Mouse (Mus musculus) gastrocnemius, adult 8-10 months (tissue): Measurements from ENCODE around the gene Tspan3. TPM values are rescaled to one million over a fixed set of nuclear protein-coding genes. Genes with fewer than 3 reads are reported as not detected.
A peak's percentile ranks its signal among the peaks of the same experiment; 100 is the strongest.

Experiments
- DNase-seq, 2 experiments: peaks; one replicate each; pipeline ENCODE4 v3.0.0; 2022; ENCODE audit warnings: low spot score in 2 of 2
- total RNA-seq, 4 experiments: library from RNA; stranded (reverse); gene quantifications; 2 replicates each; pipeline ENCODE4 v1.2.4; 2022

Tspan3 gene
- 100 to 1,000 TPM; 105 to 114 (median 107) TPM for total RNA-seq

DNA sequence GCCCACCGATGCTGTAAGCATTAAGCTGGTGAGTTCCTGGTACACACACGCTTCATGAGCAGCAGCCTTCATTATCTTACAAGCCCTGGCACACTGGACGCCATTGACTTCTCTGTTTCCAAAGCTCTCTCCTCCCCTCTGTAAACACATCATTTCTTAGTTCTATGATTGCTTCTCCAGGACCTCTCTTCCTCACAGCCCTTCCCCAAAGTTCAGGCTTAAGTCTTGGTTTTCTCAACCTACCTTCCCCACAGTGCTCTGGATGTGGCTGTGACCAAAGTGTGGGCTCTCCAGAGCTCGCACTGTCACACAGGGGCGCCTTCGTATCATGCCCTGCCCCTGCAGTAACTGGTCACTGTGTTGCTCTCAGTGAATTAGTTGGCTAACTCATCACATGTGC lies at the start of gene Tspan3:
Tspan3 (minus strand) TSS at position 101 of the 400 bp plus-strand sequence.
- no peak for DNase-seq

DNA sequence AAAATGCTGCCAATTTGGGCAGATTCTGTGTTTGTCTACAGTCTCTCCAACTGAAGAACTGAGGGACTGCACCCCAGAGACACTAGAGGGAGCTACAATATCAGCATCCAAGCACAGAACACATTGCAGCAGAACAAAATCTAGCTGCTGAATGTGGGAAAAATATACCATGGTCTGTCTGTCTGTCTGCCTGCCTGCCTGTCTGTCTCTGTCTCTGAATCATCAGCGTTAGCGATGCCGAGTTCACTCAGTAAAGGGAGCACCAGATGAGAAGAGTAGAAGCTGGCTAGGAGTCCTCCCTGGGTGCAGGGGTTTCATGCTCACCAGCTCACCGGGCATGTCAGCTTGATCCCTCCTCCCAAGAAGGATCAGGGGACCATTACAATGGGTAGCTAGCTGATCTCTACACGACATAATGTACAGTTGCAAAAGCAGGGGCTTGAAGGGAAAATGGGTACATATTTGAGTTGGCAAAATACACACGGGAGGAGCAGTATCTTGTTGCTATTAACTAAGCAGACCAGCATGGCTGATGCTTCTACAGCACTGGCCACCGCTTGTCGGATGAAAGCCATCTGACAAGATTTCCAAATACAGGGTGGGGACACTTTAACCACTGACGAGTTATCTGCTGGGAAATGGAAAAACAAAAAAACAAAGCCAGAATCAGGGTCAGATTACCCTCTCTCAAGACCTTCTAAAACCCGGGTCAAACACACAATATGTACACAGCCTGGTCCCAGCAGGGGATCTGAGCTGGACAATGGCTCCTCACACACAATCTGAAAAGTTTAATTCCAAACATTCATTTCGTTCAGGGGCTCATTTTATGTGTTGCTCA lies 48.4 kb upstream of the Tspan3 start:
- peak; percentile 24 to 44 for DNase-seq

DNA sequence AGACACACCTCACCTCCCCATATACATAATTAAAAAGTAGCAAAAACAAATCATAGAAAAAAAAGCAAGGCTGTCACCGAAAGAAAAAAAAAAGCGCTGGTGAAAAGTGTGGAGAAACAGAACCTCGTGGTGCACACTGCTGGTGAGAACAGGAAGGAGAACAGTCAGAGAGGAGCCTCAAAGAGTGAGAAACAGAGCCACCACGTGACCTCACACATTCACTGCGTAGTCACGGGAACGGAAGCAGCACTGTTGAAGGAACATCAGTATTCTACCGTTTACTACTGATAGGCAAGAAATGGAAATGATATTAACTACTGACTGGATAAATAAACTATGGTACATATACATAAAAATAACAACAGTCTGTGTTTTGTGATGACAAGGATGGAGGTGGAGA lies 43.5 kb upstream of the Tspan3 start:
- DNase-seq = no peak

DNA sequence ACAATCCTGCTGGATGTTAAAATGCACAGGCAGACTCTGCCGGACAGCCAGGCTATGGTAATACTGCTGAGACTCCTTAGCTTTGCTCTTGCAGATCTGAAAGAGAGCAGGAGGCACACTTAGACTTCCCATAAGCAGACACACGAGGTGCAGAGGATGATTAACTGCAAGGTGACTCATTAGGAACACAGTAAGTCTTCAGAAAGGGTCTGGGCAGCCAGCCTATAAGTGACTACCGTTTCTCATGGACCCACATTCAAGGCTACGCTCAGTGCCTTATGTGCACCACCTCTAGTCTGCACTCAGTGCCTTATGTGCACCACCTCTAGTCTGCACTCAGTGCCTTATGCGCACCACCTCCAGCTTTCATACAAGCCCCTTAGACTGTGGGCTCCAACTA lies 42.2 kb upstream of the Tspan3 start:
- DNase-seq = no peak

DNA sequence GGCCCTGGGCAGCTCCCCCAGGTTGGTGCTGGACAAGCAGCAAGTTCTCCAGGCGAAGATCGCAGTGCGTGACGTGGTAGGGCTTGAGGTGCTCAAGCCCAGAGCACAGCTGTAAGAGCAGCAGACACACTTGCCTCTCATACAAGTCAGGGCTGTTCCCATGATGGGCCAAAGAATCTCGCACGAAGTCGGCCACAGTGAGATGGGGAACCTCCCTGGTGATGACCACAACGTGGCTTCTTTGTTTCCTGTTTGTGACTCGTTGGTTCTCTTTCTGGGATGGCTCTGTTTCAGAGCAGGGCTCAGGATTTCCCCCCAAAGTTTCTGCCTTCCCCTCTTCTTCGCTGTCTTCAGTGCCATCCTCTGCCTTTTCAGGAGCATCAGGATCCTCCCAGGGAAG lies 41.8 kb upstream of the Tspan3 start:
- no peak for DNase-seq

DNA sequence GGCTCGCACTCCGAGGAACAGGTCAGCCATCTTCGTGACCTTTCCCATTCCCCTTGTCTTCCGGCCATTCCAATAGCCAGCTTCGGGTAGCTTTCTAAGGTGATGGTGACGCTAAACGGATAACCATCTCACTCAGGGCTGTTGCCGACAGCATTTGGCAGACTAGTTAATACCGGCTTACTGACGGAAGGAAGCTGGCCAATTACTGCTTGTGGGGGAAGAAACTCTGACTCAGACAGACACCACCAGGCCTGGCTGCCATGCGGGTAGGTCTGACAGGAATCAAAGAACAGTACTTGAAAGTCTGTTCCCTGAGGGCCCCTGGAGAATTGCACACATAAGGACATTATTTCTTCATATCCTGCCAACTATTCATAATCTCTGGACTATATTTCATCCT lies 40.1 kb upstream of the Tspan3 start:
- no peak for DNase-seq

DNA sequence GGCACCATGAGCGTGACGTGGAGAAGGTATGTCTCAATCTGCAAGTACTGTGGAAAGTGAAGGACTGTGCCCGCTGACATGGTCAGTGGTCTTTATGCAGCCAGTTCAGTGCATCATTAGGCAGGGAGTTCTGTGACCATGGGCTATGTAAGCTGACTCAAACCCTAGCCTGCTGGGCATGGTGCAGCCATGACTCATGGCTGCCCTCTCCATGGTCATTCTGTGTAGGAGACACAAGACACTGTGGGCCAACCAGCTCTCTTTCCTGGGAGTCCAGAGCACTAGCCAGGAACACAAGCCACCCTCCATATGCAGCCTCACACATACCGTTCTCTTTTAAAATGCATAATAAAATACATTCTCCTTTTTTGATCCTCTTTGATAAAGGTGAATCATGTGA lies 39.0 kb upstream of the Tspan3 start:
- no peak for DNase-seq

DNA sequence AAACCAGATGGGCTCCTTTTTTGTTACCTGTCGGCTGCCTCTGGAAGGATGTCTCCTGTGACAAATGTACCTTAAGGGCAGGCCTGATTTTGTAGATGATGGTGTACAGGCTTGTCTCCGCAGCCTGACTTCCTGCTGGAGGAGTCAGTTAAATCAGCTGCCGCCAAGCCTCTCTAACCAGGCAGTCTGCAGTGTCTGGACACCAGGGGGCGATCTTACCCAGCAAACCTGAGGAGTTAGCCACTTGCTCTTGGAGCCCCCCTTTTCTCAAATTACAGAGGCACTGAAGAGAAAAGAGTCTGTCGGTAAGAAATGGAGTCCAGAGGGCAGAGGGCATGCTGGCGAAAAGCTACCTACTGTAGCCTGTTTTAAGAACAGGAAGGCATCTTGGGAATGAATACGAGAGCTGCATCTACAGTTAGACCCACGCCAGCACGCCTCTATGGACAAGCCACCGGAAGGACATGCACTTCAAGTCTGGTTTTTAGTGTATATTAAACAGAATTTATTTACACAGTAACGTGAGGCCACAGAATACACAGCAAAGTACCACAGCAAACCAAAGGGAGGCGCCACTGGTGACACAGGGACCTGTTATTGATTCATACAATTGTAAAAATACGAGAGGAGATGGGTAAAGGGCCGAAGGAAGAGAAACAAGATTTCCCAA lies 35.5 kb upstream of the Tspan3 start:
- DNase-seq = peak; percentile 60 to 64

DNA sequence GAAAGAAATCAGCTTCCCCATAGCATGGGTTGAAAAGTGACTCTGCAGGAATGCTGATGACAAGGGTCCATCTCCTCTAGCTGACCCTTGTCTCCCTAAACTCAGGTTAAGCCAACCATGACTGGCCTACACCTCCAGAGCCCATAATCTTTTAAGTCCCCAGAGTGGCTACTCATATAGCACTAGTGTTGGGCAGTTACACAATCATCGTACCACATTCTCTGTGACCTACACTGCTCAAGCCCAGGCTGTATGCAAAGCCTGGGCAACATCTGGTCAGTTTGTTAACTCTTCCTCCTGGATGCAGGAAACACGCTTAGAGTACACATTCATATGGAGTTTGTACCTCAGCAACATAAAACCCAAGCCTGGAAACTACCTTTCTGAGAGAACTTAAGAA lies 34.9 kb upstream of the Tspan3 start:
- no peak for DNase-seq

DNA sequence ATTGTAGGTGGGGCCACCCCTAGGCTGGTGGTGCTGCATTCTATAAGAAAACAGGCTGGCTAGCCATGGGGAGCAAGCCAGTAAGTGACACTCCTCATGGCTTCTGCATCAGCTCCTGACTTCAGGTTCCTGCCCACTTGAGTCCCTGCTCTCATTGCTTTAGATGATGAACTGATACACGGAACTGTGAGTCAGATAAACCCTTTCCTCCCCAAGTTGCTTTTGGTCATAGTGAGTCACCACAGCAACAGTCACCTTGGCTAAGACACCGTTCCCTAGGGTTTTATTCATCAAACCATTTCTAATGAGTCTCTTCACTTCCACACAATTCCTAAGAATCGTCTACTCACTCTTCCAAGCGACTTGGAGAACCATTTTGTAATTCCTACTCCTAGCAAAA lies 31.6 kb upstream of the Tspan3 start:
- no peak for DNase-seq

DNA sequence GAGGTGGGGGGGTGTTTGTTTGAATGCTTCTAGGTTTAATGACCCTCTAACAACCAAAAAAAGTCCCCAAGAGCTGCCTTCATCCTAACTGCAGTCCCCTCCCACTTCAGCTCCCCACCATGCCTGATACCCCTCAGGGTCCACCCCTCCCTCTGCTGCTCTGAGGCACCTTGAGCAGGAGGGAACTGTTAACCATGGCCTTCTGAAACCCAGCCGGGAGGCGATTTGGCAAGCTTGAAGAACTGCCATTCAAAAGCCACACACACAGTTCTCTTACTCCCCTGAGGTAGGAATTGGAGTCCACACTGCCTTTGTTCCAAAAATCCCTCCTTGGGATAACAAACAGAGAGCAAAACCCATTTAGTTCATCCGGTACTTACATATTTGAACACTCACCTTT lies 29.9 kb upstream of the Tspan3 start:
- DNase-seq = no peak

DNA sequence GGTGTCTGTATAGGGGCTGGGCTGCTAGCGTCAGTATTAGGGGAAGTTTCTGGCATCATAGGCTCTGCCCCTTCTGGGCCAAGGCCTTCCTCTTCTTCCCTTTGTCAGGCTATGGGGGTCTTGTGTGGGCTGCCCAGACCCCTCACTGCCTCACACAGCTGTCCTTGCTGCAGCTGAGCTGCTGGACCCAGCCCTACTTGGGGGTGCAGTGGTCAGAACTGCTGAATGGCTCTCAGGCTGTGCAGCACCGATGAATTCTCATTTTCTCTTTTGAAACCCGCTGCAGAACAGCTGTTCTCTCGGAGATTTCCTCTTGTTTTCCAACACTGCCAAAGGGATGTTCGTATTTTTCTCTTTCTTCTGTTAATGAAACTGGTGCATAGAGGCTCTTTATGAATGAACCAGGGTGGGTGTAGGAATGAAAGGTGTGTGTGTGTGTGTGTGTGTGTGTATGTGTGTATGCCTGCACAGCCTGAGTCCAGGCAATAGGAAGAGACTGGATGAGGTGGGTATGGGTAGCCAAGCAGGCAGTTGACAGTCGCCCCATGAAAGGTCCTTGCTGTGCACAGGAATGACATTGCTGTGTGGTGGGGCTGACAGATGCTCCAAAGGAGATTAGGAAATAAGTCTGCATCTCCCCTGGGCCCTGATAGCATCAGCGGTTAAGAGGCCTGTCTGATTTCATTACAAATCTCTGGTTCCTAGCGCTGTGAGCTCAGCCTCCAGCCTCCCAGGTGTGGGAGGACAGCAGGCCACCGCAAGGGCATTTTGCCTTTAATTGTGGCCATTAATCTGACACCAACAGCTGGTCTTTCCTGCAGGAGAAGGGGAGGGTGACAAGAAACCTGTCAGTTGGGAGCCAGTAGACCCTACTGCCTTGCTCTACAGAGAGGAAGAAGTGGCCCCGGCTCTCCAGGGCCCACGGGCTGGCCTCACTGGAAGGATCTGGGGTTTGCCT lies 26.5 kb upstream of the Tspan3 start:
- DNase-seq = no peak

DNA sequence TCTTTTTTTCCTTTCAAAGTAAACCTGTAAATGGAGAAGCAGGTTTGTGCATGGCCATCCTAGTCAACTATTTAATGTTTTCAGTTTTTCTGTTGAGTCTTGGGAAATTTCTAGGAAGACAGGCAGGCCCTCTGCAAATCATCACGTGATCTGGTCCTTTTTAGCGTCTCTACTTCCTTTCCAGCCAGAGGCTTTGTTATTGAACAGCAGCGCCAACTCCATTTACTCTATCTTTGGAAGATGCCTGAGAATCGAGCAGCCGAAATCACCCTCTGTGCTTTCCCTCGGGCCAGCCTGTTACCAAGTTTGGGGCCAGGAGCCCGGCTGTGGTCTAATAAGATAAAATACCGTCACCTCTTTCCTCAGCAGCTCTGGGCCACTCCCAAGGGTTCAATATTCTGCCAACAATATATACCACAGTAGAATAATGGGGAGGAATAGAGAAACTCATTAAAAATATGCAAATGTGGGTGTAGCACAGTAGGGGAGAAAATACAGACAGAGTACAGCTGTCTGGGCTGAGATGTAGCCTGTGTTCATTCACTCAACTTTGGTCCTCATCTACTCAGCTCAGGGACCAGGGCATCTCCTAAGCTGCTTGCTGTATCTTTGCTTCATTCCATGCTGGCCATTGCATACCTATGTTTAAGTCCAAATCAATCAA lies 15.0 kb upstream of the Tspan3 start:
- DNase-seq = no peak

DNA sequence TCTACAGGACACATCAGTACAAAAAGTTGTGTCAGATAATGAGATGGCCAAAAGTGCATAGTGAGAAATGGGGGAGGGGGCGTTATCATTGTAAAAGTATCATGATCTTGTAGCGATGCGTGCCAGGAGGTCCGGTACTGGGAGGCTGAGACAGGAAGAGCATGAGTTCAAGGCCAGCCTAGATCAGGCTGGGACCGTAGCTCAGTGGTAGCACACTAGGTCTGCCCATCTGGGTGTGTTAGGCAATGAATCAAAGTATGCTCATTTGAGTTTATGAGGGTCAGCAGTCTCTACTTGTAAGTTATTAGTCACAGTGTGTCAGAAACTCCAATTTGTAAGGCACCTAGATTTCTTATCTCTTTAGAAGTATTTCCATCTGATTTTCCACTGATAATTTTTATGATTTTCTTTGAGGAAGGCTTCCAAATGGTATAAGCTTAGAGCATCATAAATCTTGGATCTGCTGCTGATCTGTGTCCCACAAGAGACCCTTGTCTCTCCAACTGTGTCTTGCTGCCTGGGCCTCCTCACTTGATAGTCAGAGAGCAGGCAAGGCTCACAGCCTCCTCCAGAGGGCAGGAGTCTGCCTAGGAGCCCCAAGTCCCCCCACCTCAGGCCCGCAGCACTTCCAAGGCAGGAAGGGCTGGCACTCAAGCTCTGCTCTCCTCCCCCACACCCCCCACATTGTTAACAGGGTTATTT lies 14.3 kb upstream of the Tspan3 start:
- no peak for DNase-seq

DNA sequence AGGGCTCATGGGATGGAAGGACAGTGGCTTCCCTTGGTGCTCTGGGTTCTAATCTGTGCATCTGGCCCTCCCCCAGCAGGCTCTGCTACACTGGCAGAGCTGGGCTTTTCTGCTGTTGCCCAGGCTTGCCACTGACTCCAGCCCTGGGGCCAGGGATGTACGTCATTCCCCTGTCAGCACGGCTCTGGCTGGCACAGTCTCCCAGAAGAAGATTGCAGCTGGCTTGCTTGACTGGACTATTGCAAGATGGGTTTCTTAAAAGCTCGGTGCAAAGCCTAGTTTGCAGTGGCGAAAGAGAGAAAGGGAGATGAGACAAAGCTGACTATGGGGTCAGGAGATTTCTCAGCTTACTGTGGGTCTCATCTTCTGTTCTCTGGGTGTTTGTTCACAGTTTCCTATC lies 12.1 kb upstream of the Tspan3 start:
- no peak for DNase-seq

DNA sequence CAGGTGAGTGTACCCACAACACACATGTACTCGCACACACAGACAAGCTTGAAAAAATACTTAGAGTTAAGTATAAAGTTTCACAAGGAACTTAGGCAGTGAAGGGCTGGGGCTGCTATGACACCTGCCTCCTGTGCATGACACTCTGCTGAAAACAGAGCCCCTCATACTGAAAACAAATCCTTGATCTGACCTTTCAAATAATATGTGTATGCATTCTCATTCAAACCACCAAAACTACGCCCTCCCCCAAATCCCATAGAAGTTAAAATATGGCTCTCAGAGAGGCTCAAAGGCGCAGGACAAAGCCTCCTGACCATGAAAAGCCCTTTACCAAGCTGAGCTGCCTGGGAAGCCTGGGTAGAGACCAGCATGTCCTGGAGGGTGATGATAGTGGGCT lies 10.0 kb upstream of the Tspan3 start:
- DNase-seq = no peak

DNA sequence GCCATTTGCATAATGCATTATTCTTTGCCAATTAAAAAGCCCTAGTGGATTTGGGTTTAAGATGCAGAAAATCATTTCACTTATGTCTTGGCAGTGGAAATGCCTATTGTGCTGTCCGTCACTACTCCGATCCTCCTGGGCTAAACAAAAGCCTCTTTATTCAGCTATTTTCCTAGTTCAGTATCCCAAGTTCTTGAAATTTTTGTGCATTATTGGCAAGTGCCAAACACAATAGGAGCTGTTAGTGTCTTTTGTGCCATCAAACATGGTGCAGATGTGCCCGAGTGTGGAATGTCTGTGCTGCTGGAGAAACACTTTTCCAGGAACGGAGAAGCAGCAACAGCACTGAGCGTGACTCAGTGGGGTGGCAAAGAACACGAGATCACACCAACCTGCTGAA lies 2.4 kb upstream of the Tspan3 start:
- DNase-seq = no peak

DNA sequence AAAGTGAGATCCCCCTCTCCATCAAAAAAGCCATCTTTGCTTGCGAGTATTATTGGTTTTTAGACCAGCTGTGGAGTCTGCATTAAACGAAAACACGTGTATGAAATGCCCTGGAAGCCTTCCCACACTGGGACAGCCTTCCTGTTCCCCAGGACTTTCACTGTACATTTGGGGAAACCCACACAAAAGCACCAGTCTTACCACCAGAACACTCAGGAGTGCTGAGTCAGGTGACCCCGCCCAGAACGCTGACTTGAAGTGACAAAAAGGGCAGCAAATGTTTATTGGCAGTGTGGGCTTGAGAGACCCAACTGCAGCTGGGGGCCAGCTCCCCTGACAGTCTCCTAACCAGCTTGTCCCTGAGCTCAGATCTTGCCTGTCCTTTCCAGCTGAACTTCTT lies 884 bp upstream of the Tspan3 start:
- no peak for DNase-seq

DNA sequence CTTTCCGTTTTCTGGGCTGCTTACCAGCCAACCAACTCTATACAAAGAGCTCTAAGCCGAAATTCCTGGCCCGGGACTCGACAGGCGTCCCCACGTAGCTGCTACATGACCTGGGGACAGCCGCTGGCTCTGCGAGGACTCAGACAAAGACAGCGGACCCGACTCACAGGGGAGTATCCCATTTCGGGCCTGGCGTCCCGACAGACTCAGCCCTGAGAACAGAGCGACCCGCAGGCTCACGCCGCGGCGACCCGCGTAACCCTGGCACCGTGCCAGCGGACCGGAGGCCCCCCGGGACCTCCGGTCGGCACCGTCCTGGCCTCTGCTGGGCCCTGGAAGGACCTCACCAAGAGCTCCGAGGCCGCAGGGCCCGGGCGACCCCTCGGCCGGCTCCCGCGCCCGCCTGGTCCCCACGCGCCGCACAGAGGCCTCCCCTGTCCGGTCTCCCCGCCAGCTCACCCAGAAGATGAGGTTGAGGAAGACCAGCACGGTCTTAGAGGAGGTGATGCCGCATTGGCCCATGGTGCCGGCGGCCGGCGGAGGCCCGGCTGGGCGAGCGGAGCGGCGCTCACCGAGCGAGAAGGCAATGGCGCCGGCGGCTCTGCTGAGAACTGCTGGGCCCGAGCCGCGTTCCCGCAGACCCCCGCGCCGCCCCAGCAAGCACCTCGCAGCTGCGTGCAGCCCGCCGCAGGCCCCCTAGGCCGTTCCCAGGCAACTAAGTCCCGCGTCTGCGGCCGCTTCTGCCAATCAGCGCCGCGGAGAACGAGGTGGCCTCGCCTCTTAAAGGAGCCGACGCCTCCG lies 4.7 kb downstream of the Tspan3 start:
- peak; percentile 75 to 82 for DNase-seq

DNA sequence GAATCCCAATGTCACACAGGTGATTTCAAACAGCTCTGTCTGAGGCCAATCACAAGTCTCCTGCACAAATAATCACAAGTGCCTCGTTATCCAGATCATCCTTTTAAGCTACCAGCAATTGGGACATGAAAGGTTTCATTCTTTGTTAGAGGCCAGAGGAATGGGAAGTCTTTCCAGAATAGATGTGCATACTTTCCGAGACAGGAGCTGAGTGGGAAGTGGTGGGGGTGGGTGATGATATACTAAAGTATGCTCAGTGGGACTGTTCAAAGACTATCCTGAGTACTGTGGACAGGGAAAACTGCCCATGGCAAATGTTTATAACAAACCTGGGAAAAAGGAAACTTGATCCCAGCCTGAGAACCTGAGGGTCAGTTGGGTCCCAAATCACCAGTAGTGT lies 5.8 kb downstream of the Tspan3 start:
- DNase-seq = no peak
